Mouse (Mus musculus): ENCODE data around the gene Ttll5. TPM values are rescaled to one million over a fixed set of nuclear protein-coding genes. Genes with fewer than 3 reads are reported as not detected.
A peak's percentile ranks its signal among the peaks of the same experiment; 100 is the strongest.

Gene Ttll5
- polyA plus RNA-seq, 1 experiment from 2014 or later: 19.9 TPM

DNA sequence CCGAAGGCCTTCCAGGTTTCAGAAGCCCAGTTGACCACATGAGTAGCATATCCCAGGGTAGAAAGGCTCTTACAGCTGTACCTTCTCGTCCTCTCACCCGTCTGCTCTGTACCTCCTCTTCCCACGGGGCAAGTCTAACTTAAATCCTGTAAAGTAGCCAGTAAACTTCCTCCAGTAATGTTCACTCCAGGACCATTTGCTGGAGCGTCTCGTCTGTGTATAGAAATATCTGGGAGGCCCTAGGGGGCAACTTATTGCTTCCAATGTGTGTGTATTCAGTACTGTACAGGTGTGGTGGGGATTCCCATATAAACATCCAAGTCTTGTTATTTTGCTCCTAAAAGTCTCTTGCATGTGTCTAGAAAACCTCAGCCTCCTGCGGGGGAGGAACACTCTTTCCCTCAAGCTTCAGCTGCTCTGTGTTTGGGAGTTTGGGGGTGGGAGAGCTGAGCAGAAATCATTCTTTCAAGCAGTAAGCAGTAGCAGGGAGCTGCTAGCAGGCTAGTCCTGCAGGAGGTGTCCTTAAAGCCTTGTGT lies 176.7 kb downstream of the Ttll5 start:
- Histone ChIP-seq H3K9ac (ENCODE audit: low read length) (no peak overlapping the region), H3K9me3 (ENCODE audit: control insufficient read depth, low read length) (no peaks in the 10 kb centered on the region), H3K27me3 (ENCODE audit: control insufficient read depth, insufficient read depth, low read length) (no peaks in the 10 kb centered on the region), H3K4me1 (replicated peaks; ENCODE audit: control insufficient read depth, insufficient read depth, low read length) (no peaks in the 10 kb centered on the region), H3K36me3 (ENCODE audit: control insufficient read depth, insufficient read depth, low read length) (no peaks in the 10 kb centered on the region), H3K4me3 (ENCODE audit: low read depth, low read length) (no peak overlapping the region), H3K4me2 (ENCODE audit: low read depth, low read length, severe bottlenecking) (no peak overlapping the region), H3K27ac (ENCODE audit: low read depth, low read length) (peak overlapping the region; percentile 13; the same call in 1 of the 2 replicates)
- WGBS: 79% methylated on average over 7 of the region's 7 CpGs
- no peak for DNase-seq (ENCODE audit: low spot score)
- ATAC-seq (replicated peaks; ENCODE audit: low FRiP score): no peak

GRCm38 (mm10) chr12:86004627-86005026 lies 180.2 kb downstream of the Ttll5 start:
- Histone ChIP-seq H3K36me3 (ENCODE audit: control insufficient read depth, insufficient read depth, low read length) (no peaks in the 10 kb centered on the region), H3K27ac (ENCODE audit: low read depth, low read length) (no peak overlapping the region), H3K4me2 (ENCODE audit: low read depth, low read length, severe bottlenecking) (no peak overlapping the region), H3K4me1 (replicated peaks; ENCODE audit: control insufficient read depth, insufficient read depth, low read length) (no peaks in the 10 kb centered on the region), H3K27me3 (ENCODE audit: control insufficient read depth, insufficient read depth, low read length) (no peaks in the 10 kb centered on the region), H3K9ac (ENCODE audit: low read length) (no peak overlapping the region), H3K9me3 (ENCODE audit: control insufficient read depth, low read length) (no peaks in the 10 kb centered on the region), H3K4me3 (ENCODE audit: low read depth, low read length) (no peak overlapping the region)
- WGBS: 96% methylated on average over 3 of the region's 3 CpGs
- DNase-seq (ENCODE audit: low spot score) (no peak), ATAC-seq (replicated peaks; ENCODE audit: low FRiP score) (no peak)

DNA sequence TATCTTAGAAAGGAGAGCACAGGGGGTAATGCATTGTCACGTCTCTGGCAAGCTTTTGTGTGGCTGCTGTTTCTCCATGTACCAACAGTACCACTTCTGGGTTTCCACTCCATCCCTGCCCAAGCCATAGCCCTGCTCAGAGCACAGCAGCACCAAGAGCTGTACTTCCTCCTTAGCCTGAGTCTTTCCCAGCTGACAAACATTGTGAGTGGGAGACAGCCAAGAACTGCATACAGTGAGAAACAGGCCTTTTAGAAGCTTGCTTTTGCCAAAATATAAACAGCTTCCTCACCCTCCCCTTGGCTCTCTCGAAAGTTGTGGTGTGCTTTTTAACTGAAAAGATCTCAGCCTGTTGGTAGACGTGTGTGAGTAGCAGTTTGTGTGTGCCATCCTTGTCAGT lies 182.9 kb downstream of the Ttll5 start:
- no peaks in the 10 kb centered on the region for H3K9me3 ChIP-seq (ENCODE audit: control insufficient read depth, low read length)
- no peak overlapping the region for H3K27ac ChIP-seq (ENCODE audit: low read depth, low read length)
- H3K27me3 ChIP-seq (ENCODE audit: control insufficient read depth, insufficient read depth, low read length): no peaks in the 10 kb centered on the region
- no peak overlapping the region for H3K4me3 ChIP-seq (ENCODE audit: low read depth, low read length)
- WGBS: 76% methylated on average over 3 of the region's 3 CpGs
- H3K4me1 ChIP-seq (replicated peaks; ENCODE audit: control insufficient read depth, insufficient read depth, low read length): no peaks in the 10 kb centered on the region
- ATAC-seq (replicated peaks; ENCODE audit: low FRiP score): no peak
- H3K4me2 ChIP-seq (ENCODE audit: low read depth, low read length, severe bottlenecking): no peak overlapping the region
- no peaks in the 10 kb centered on the region for H3K36me3 ChIP-seq (ENCODE audit: control insufficient read depth, insufficient read depth, low read length)
- no peak for DNase-seq (ENCODE audit: low spot score)
- H3K9ac ChIP-seq (ENCODE audit: low read length): no peak overlapping the region

- H3K4me3 ChIP-seq (ENCODE audit: low read depth, low read length): no peak overlapping the region
- H3K9ac ChIP-seq (ENCODE audit: low read length): no peak overlapping the region
- H3K9me3 ChIP-seq (ENCODE audit: control insufficient read depth, low read length): no peaks in the 10 kb centered on the region
- no peaks in the 10 kb centered on the region for H3K27me3 ChIP-seq (ENCODE audit: control insufficient read depth, insufficient read depth, low read length)
- DNase-seq (ENCODE audit: low spot score): no peak
- H3K36me3 ChIP-seq (ENCODE audit: control insufficient read depth, insufficient read depth, low read length): no peaks in the 10 kb centered on the region
- WGBS: 88% methylated on average over 5 of the region's 5 CpGs
- ATAC-seq (replicated peaks; ENCODE audit: low FRiP score): no peak
- no peaks in the 10 kb centered on the region for H3K4me1 ChIP-seq (replicated peaks; ENCODE audit: control insufficient read depth, insufficient read depth, low read length)
- no peak overlapping the region for H3K27ac ChIP-seq (ENCODE audit: low read depth, low read length)
- no peak overlapping the region for H3K4me2 ChIP-seq (ENCODE audit: low read depth, low read length, severe bottlenecking)
These were observed 186.2 kb downstream of the Ttll5 start for GRCm38 (mm10) chr12:86010656-86011055.

GRCm38 (mm10) chr12:86012195-86012594 lies 187.7 kb downstream of the Ttll5 start:
- DNase-seq (ENCODE audit: low spot score) (no peak), ATAC-seq (replicated peaks; ENCODE audit: low FRiP score) (no peak)
- H3K27me3 ChIP-seq (ENCODE audit: control insufficient read depth, insufficient read depth, low read length): no peaks in the 10 kb centered on the region
- no peak overlapping the region for H3K9ac ChIP-seq (ENCODE audit: low read length)
- H3K9me3 ChIP-seq (ENCODE audit: control insufficient read depth, low read length): no peaks in the 10 kb centered on the region
- H3K4me1 ChIP-seq (replicated peaks; ENCODE audit: control insufficient read depth, insufficient read depth, low read length): no peaks in the 10 kb centered on the region
- no peak overlapping the region for H3K4me3 ChIP-seq (ENCODE audit: low read depth, low read length)
- 88% methylated on average over 2 of the region's 2 CpGs for WGBS
- no peak overlapping the region for H3K4me2 ChIP-seq (ENCODE audit: low read depth, low read length, severe bottlenecking)
- H3K36me3 ChIP-seq (ENCODE audit: control insufficient read depth, insufficient read depth, low read length): no peaks in the 10 kb centered on the region
- H3K27ac ChIP-seq (ENCODE audit: low read depth, low read length): no peak overlapping the region

DNA sequence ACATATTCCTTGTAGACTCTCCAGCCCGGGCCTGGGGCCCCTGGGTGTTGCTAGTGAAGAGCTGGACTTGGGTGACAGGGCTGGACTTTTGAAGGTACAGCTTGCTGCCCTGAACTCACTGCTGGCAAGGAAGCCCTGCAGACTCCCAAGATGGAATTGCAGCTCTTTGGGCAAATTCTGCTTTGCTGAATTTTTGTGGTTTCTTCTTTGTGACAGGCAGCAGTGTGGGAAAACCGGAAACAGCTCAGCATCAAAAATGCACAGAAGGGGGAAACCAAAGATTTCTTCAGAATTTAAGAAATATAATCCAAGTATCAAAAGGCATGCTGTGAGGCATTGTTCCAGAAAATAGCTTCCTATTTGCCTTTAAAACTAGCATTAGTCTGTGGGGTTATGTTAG lies 189.7 kb downstream of the Ttll5 start:
- H3K27ac ChIP-seq (ENCODE audit: low read depth, low read length): no peak overlapping the region
- WGBS: 88% methylated on average over 2 of the region's 2 CpGs
- DNase-seq (ENCODE audit: low spot score): no peak
- H3K27me3 ChIP-seq (ENCODE audit: control insufficient read depth, insufficient read depth, low read length): no peaks in the 10 kb centered on the region
- H3K4me3 ChIP-seq (ENCODE audit: low read depth, low read length): no peak overlapping the region
- H3K36me3 ChIP-seq (ENCODE audit: control insufficient read depth, insufficient read depth, low read length): no peaks in the 10 kb centered on the region
- H3K9me3 ChIP-seq (ENCODE audit: control insufficient read depth, low read length): no peaks in the 10 kb centered on the region
- H3K9ac ChIP-seq (ENCODE audit: low read length): no peak overlapping the region
- H3K4me2 ChIP-seq (ENCODE audit: low read depth, low read length, severe bottlenecking): no peak overlapping the region
- H3K4me1 ChIP-seq (replicated peaks; ENCODE audit: control insufficient read depth, insufficient read depth, low read length): no peaks in the 10 kb centered on the region
- ATAC-seq (replicated peaks; ENCODE audit: low FRiP score): no peak

DNA sequence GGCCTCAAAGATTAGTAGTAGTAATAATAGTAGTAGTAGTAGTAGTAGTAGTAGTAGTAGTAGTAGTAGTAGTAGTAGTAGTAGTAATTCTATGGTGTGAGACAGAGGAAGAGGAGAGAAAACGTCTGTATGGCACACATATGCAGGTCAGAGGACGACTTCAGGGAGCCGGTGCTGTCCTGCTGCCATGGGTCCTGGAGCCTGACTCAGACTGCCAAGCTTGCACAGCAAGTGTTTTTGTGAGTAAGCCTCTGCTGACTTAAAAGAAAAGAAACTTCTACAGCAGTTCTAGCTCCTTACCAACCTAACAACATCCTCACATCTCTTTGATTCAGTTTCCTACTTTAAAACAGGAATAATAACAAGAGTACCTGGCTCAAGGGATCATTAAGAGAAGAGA lies 190.2 kb downstream of the Ttll5 start:
- Histone ChIP-seq H3K9me3 (ENCODE audit: control insufficient read depth, low read length) (no peaks in the 10 kb centered on the region), H3K9ac (ENCODE audit: low read length) (no peak overlapping the region), H3K4me2 (ENCODE audit: low read depth, low read length, severe bottlenecking) (no peak overlapping the region), H3K4me1 (replicated peaks; ENCODE audit: control insufficient read depth, insufficient read depth, low read length) (no peaks in the 10 kb centered on the region), H3K27me3 (ENCODE audit: control insufficient read depth, insufficient read depth, low read length) (no peaks in the 10 kb centered on the region), H3K36me3 (ENCODE audit: control insufficient read depth, insufficient read depth, low read length) (no peaks in the 10 kb centered on the region), H3K27ac (ENCODE audit: low read depth, low read length) (no peak overlapping the region), H3K4me3 (ENCODE audit: low read depth, low read length) (no peak overlapping the region)
- ATAC-seq (replicated peaks; ENCODE audit: low FRiP score): no peak
- DNase-seq (ENCODE audit: low spot score): no peak
- 83% methylated on average over 3 of the region's 3 CpGs for WGBS

GRCm38 (mm10) chr12:86015114-86015513 lies 190.7 kb downstream of the Ttll5 start:
- Histone ChIP-seq H3K27ac (ENCODE audit: low read depth, low read length) (no peak overlapping the region), H3K9ac (ENCODE audit: low read length) (no peak overlapping the region), H3K9me3 (ENCODE audit: control insufficient read depth, low read length) (no peaks in the 10 kb centered on the region), H3K4me1 (replicated peaks; ENCODE audit: control insufficient read depth, insufficient read depth, low read length) (no peaks in the 10 kb centered on the region), H3K4me3 (ENCODE audit: low read depth, low read length) (no peak overlapping the region), H3K36me3 (ENCODE audit: control insufficient read depth, insufficient read depth, low read length) (no peaks in the 10 kb centered on the region), H3K27me3 (ENCODE audit: control insufficient read depth, insufficient read depth, low read length) (no peaks in the 10 kb centered on the region), H3K4me2 (ENCODE audit: low read depth, low read length, severe bottlenecking) (no peak overlapping the region)
- DNase-seq (ENCODE audit: low spot score) (no peak), ATAC-seq (replicated peaks; ENCODE audit: low FRiP score) (no peak)
- 82% methylated on average over 2 of the region's 2 CpGs for WGBS

DNA sequence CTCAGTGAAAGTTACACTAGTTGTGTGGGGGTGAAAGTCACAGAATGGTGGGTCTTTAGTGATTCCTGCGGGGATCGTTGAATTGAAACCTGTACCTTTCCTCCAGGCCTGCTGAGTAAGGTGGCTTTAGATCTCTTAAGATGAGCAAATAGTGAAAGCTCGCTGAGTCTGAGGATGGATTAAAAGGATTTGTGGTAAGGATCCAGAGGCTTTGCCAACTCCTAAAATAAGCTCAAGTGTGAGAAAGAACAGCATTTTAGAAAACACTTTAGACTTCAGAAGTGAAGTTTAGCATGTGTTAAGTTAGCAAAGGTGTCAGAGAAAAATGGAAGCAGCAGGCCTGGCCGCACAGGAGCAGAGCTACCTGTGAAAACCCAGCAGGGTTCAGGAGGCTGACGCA lies 192.9 kb downstream of the Ttll5 start:
- DNase-seq (ENCODE audit: low spot score) (no peak), ATAC-seq (replicated peaks; ENCODE audit: low FRiP score) (no peak)
- Histone ChIP-seq H3K36me3 (ENCODE audit: control insufficient read depth, insufficient read depth, low read length) (no peaks in the 10 kb centered on the region), H3K4me1 (replicated peaks; ENCODE audit: control insufficient read depth, insufficient read depth, low read length) (no peaks in the 10 kb centered on the region), H3K9ac (ENCODE audit: low read length) (no peak overlapping the region), H3K4me3 (ENCODE audit: low read depth, low read length) (no peak overlapping the region), H3K9me3 (ENCODE audit: control insufficient read depth, low read length) (no peaks in the 10 kb centered on the region), H3K27ac (ENCODE audit: low read depth, low read length) (no peak overlapping the region), H3K27me3 (ENCODE audit: control insufficient read depth, insufficient read depth, low read length) (no peaks in the 10 kb centered on the region), H3K4me2 (ENCODE audit: low read depth, low read length, severe bottlenecking) (no peak overlapping the region)
- WGBS: 70% methylated on average over 5 of the region's 5 CpGs
